Mouse (Mus musculus) CH12.LX (cell line): ENCODE data around the gene Slpi. TPM values are rescaled to one million over a fixed set of nuclear protein-coding genes. Genes with fewer than 3 reads are reported as not detected.

ENCODE experiments used
- DNase-seq: peaks from one replicate; pipeline ENCODE4 v3.0.0-alpha.2; 2013; ENCODE audit errors: extremely low read depth
- H3K27ac ChIP-seq: 2 replicates; pipeline ENCODE4 v1.5.1; 2012; ENCODE audit warnings: low read depth, mild to moderate bottlenecking, control low read depth, moderate library complexity; ENCODE audit not compliant: insufficient read depth
- H3K27me3 ChIP-seq: replicated peaks from 2 replicates; pipeline ENCODE3; 2012; ENCODE audit warnings: inconsistent platforms
- H3K36me3 ChIP-seq, 2 experiments: replicated peaks in 1 of 2; 2 replicates each; pipeline versions ENCODE3 to v1.6.1; 2012; ENCODE audit warnings: inconsistent platforms in 1 of 2, low read length in 1 of 2, mild to moderate bottlenecking in 1 of 2, mixed read lengths in 1 of 2, moderate library complexity in 1 of 2; ENCODE audit not compliant: control insufficient read depth in 1 of 2, insufficient read depth in 1 of 2
- H3K4me1 ChIP-seq, 2 experiments: 2 replicates each; pipeline ENCODE4 v1.6.1; 2012; ENCODE audit warnings: inconsistent platforms in 1 of 2, moderate library complexity in 1 of 2; ENCODE audit not compliant: insufficient read depth in 2 of 2, control insufficient read depth in 1 of 2
- H3K4me2 ChIP-seq: 2 replicates; pipeline ENCODE4 v1.6.1; 2012; ENCODE audit warnings: low read depth, mild to moderate bottlenecking, control low read depth; ENCODE audit not compliant: poor library complexity, insufficient read depth, severe bottlenecking
- H3K4me3 ChIP-seq, 3 experiments: fragments of 150-350 bp in 1 of 3; sonication (generic) in 1 of 3; replicated peaks in 1 of 3; 2 replicates each; pipeline versions ENCODE3 to v1.5.1; 2011 to 2012; ENCODE audit warnings: low read depth in 2 of 3, low read length in 2 of 3, mild to moderate bottlenecking in 2 of 3, moderate library complexity in 2 of 3, control low read depth in 1 of 3, improper control_type of control experiment in 1 of 3, inconsistent platforms in 1 of 3, mixed read lengths in 1 of 3; ENCODE audit not compliant: poor library complexity in 1 of 3
- H3K79me2 ChIP-seq: replicated peaks from 2 replicates; pipeline ENCODE4 v1.6.1; 2012; ENCODE audit warnings: mild to moderate bottlenecking, moderate library complexity; ENCODE audit not compliant: control insufficient read depth, poor library complexity, insufficient read depth, severe bottlenecking; ENCODE audit errors: extremely low read depth
- H3K9ac ChIP-seq: 2 replicates; pipeline ENCODE4 v1.6.1; 2012; ENCODE audit warnings: low read depth, mild to moderate bottlenecking, control low read depth, moderate library complexity; ENCODE audit not compliant: insufficient read depth
- H3K9me3 ChIP-seq: replicated peaks from 2 replicates; pipeline ENCODE3; 2012; ENCODE audit warnings: low read length, inconsistent platforms, mixed read lengths
- BHLHE40 ChIP-seq: IDR thresholded peaks from 2 replicates; pipeline ENCODE4 v1.6.1; 2011; ENCODE audit warnings: mild to moderate bottlenecking, low read depth, low read length, improper control_type of control experiment
- CHD1 ChIP-seq: IDR thresholded peaks from 2 replicates; pipeline ENCODE4 v1.6.1; 2012; ENCODE audit warnings: low read depth, low read length, improper control_type of control experiment, inconsistent platforms
- CHD2 ChIP-seq: IDR thresholded peaks from 2 replicates; pipeline ENCODE4 v1.6.1; 2011; ENCODE audit warnings: low read length, improper control_type of control experiment
- ETS1 ChIP-seq: conservative IDR thresholded peaks from 2 replicates; pipeline ENCODE4 v1.6.1; 2012; ENCODE audit warnings: low read depth, mild to moderate bottlenecking, inconsistent platforms, low read length, improper control_type of control experiment, moderate library complexity
- GABPA ChIP-seq: IDR thresholded peaks from 2 replicates; pipeline ENCODE4 v1.6.1; 2012; ENCODE audit warnings: low read depth, low read length, improper control_type of control experiment, inconsistent platforms; ENCODE audit not compliant: insufficient replicate concordance
- KAT2A ChIP-seq: IDR thresholded peaks from 2 replicates; pipeline ENCODE4 v1.6.1; 2012; ENCODE audit warnings: low read length, improper control_type of control experiment, inconsistent platforms; ENCODE audit not compliant: insufficient replicate concordance
- MAX ChIP-seq: IDR thresholded peaks from 2 replicates; pipeline ENCODE4 v1.6.1; 2011; ENCODE audit warnings: low read length, improper control_type of control experiment
- MAZ ChIP-seq: IDR thresholded peaks from 2 replicates; pipeline ENCODE4 v1.6.1; 2012; ENCODE audit warnings: low read depth, mild to moderate bottlenecking, inconsistent platforms, low read length, improper control_type of control experiment, moderate library complexity
- MEF2A ChIP-seq: IDR thresholded peaks from 2 replicates; pipeline ENCODE4 v1.6.1; 2014; ENCODE audit warnings: low read depth, mild to moderate bottlenecking, inconsistent platforms, low read length, improper control_type of control experiment, borderline replicate concordance
- MYC ChIP-seq: IDR thresholded peaks from 2 replicates; pipeline ENCODE4 v1.6.1; 2011; ENCODE audit warnings: low read depth, mild to moderate bottlenecking, improper control_type of control experiment, low read length
- NELFE ChIP-seq: IDR thresholded peaks from 2 replicates; pipeline ENCODE4 v1.6.1; 2011; ENCODE audit warnings: low read depth, low read length, improper control_type of control experiment
- PAX5 ChIP-seq: IDR thresholded peaks from 2 replicates; pipeline ENCODE4 v1.6.1; 2012; ENCODE audit warnings: low read length, inconsistent platforms, mixed read lengths
- POLR2A ChIP-seq: IDR thresholded peaks from 2 replicates; pipeline ENCODE4 v1.6.1; 2011; ENCODE audit warnings: low read depth, mild to moderate bottlenecking, improper control_type of control experiment, low read length
- RAD21 ChIP-seq: IDR thresholded peaks from 2 replicates; pipeline ENCODE4 v1.6.1; 2011; ENCODE audit warnings: low read depth, mild to moderate bottlenecking, low read length, improper control_type of control experiment, moderate library complexity
- RCOR1 ChIP-seq: conservative IDR thresholded peaks from 2 replicates; pipeline ENCODE4 v1.6.1; 2012; ENCODE audit warnings: low read depth, mild to moderate bottlenecking, inconsistent platforms, low read length, improper control_type of control experiment
- SIN3A ChIP-seq: IDR thresholded peaks from 2 replicates; pipeline ENCODE4 v1.6.1; 2012; ENCODE audit warnings: low read length, improper control_type of control experiment, inconsistent platforms
- TCF12 ChIP-seq: IDR thresholded peaks from 2 replicates; pipeline ENCODE4 v1.6.1; 2014; ENCODE audit warnings: low read depth, mild to moderate bottlenecking, inconsistent platforms, low read length, improper control_type of control experiment
- UBTF ChIP-seq: IDR thresholded peaks from 2 replicates; pipeline ENCODE4 v1.6.1; 2012; ENCODE audit warnings: low read depth, mild to moderate bottlenecking, inconsistent platforms, low read length, improper control_type of control experiment, moderate library complexity
- USF1 ChIP-seq: IDR thresholded peaks from 2 replicates; pipeline ENCODE4 v1.6.1; 2014; ENCODE audit warnings: low read depth, mild to moderate bottlenecking, inconsistent platforms, low read length, improper control_type of control experiment
- USF2 ChIP-seq: conservative IDR thresholded peaks from 2 replicates; pipeline ENCODE4 v1.6.1; 2011; ENCODE audit warnings: low read depth, low read length, improper control_type of control experiment
- ZC3H11A ChIP-seq: IDR thresholded peaks from 2 replicates; pipeline ENCODE4 v1.6.1; 2012; ENCODE audit warnings: low read depth, mild to moderate bottlenecking, inconsistent platforms, low read length, improper control_type of control experiment
- ZKSCAN1 ChIP-seq: IDR thresholded peaks from 2 replicates; pipeline ENCODE4 v1.6.1; 2012; ENCODE audit warnings: low read depth, inconsistent platforms, low read length, improper control_type of control experiment, borderline replicate concordance
- dilution Hi-C: fragments of 300-500 bp; cut with MboI; formaldehyde crosslinking; loops from 2 replicates; pipeline ENCODE4 v1.14.3; 2020; ENCODE audit warnings: low sequenced_read_pairs; ENCODE audit not compliant: extremely low pct_unique_long_range_greater_than_20kb, extremely low pct_ligation_motif_present
- in situ Hi-C: fragments of 300-500 bp; cut with MboI; formaldehyde crosslinking; loops from 3 replicates; pipeline ENCODE4 v1.14.3; 2019; ENCODE audit warnings: low sequenced_read_pairs, low pct_ligation_motif_present, low pct_unique_long_range_greater_than_20kb, mixed read lengths
- polyA plus RNA-seq: library from polyadenylated mRNA; unstranded; fragments of >175 nt; gene quantifications from 2 replicates; pipeline ENCODE4 v1.2.1, GENCODE M21; 2012; ENCODE audit warnings: low read depth; ENCODE audit not compliant: insufficient read length
- total RNA-seq, 2 experiments: library from RNA; depleted of rRNA; stranded (reverse); fragments of 300-350 nt in 1 of 2; fragments of >200 nt in 1 of 2; gene quantifications; 2 replicates each; pipeline ENCODE4 v1.2.3; 2012 to 2014

The Slpi gene
- total and polyA plus RNA-seq, 3 experiments, result 0.38 to 2.7 (median 1.0) TPM

GRCm38 (mm10) chr2:164404082-164404990 is 15.4 kb upstream of the Slpi start:
- in situ Hi-C loops, result loop anchor here (25.0 kb wide), 1 partner anchor 333 kb away; the partner anchor contains the start of genes Dnttip1 and Wfdc3
- dilution Hi-C loops, result no loop called here
- peaks cover 18% of the 10 kb centered on the region for H3K9me3 ChIP-seq
- no peaks in the 10 kb centered on the region for H3K79me2 ChIP-seq
- TF ChIP-seq POLR2A (no peak), USF1 (no peak), MAX (no peak), ETS1 (no peak), UBTF (no peak), KAT2A (no peak), NELFE (no peak), TCF12 (no peak), GABPA (no peak), PAX5 (no peak), ZC3H11A (no peak), MYC (no peak), MEF2A (no peak), CHD2 (no peak)
- no peak for DNase-seq
- H3K27me3 ChIP-seq, result peaks cover 77% of the 10 kb centered on the region
- H3K4me2 ChIP-seq, result no peak overlapping the region
- H3K9ac ChIP-seq, result no peak overlapping the region
- H3K4me1 ChIP-seq, result peaks cover 5 to 12% of the 10 kb centered on the region in 2 experiments; a peak in 3 of 4 replicates
- H3K27ac ChIP-seq, result no peak overlapping the region
- H3K4me3 ChIP-seq, result no peak overlapping the region
- no peaks in the 10 kb centered on the region for H3K36me3 ChIP-seq

- Histone ChIP-seq H3K9ac (no peak overlapping the region), H3K4me1 (peaks cover 5 to 12% of the 10 kb centered on the region in 2 experiments; a peak in 3 of 4 replicates), H3K79me2 (no peaks in the 10 kb centered on the region), H3K27ac (no peak overlapping the region), H3K36me3 (no peaks in the 10 kb centered on the region), H3K27me3 (peaks cover 75% of the 10 kb centered on the region), H3K4me2 (no peak overlapping the region), H3K9me3 (peaks cover 20% of the 10 kb centered on the region), H3K4me3 (no peak overlapping the region)
- DNase-seq, result no peak
- dilution Hi-C loops, result no loop called here
- TF ChIP-seq ZKSCAN1, result no peak
- no peak for TF ChIP-seq BHLHE40
- no peak for TF ChIP-seq MAZ
- TF ChIP-seq USF2, result no peak
- no peak for TF ChIP-seq MEF2A
- TF ChIP-seq CHD1, result no peak
- TF ChIP-seq SIN3A, result no peak
- TF ChIP-seq RAD21, result no peak
- TF ChIP-seq ZC3H11A, result no peak
- TF ChIP-seq RCOR1, result no peak
- no peak for TF ChIP-seq KAT2A
- in situ Hi-C loops, result loop anchor here (25.0 kb wide), 1 partner anchor 334 kb away; the partner anchor contains the start of genes Dnttip1 and Wfdc3
Observed at GRCm38 (mm10) chr2:164403396-164404081, 14.6 kb upstream of the Slpi start.
